Mouse (Mus musculus) stomach, embryonic 16.5 days (tissue): ENCODE data around the gene Ctc1. TPM values are rescaled to one million over a fixed set of nuclear protein-coding genes. Genes with fewer than 3 reads are reported as not detected.

Experiments
- ATAC-seq: fragments of 200-750 bp; cut with Nextera tagmentation; 2 replicates; pipeline ENCODE4 v1.8.0; 2017; ENCODE audit warnings: moderate number of reproducible peaks, moderate TSS enrichment; ENCODE audit not compliant: insufficient read depth, low FRiP score
- H3K27ac ChIP-seq: fragments of 300-500 bp; sonication (generic); 2 replicates; pipeline ENCODE4 v1.5.1; 2014; ENCODE audit warnings: low read length
- H3K27me3 ChIP-seq: fragments of 300-500 bp; sonication (generic); 2 replicates; pipeline ENCODE4 v1.6.1; 2014; ENCODE audit warnings: low read length, control low read depth, mixed read lengths; ENCODE audit not compliant: control insufficient read depth, insufficient read depth
- H3K36me3 ChIP-seq: fragments of 300-500 bp; sonication (generic); 2 replicates; pipeline ENCODE4 v1.6.1; 2014; ENCODE audit warnings: low read length; ENCODE audit not compliant: control insufficient read depth, insufficient read depth
- H3K4me1 ChIP-seq: fragments of 300-500 bp; sonication (generic); 2 replicates; pipeline ENCODE4 v1.6.1; 2014; ENCODE audit warnings: low read length, control low read depth, mixed read lengths; ENCODE audit not compliant: control insufficient read depth, insufficient read depth
- H3K4me2 ChIP-seq: fragments of 300-500 bp; sonication (generic); 2 replicates; pipeline ENCODE4 v1.6.1; 2014; ENCODE audit warnings: low read depth, low read length, mixed read lengths
- H3K4me3 ChIP-seq: fragments of 300-500 bp; sonication (generic); replicated peaks from 2 replicates; pipeline ENCODE4 v1.5.1; 2014; ENCODE audit warnings: mild to moderate bottlenecking, low read length
- H3K9ac ChIP-seq: fragments of 300-500 bp; sonication (generic); 2 replicates; pipeline ENCODE4 v1.6.1; 2014; ENCODE audit warnings: low read length
- H3K9me3 ChIP-seq: fragments of 300-500 bp; sonication (generic); replicated peaks from 2 replicates; pipeline ENCODE4 v1.6.1; 2016; ENCODE audit warnings: low read length, control low read depth; ENCODE audit not compliant: control insufficient read depth
- WGBS: fragments of 180-500 bp; shearing (Covaris S2); extraction: QIAGEN DNeasy Blood & Tissue Kit; methylation state at CpG from one replicate; pipeline ENCODE4 v1.1.7; 2014; 5-methylcytosine and 5-hydroxymethylcytosine counted together
- polyA plus RNA-seq: library from polyadenylated mRNA; unstranded; fragments of >200 nt; fragmentation: Nextera tagmentation; extraction: Ambion mirVana; gene quantifications from 2 replicates; pipeline ENCODE4 v1.2.1, GENCODE M21; 2015

Gene Ctc1
- polyA plus RNA-seq, 1 experiment from 2014 or later: 34.5 TPM

GRCm38 (mm10) chr11:69074776-69075069 is 59.0 kb downstream of the Ctc1 start:
- Histone ChIP-seq H3K9ac (no peak overlapping the region), H3K9me3 (no peaks in the 10 kb centered on the region), H3K27me3 (no peaks in the 10 kb centered on the region), H3K4me1 (peaks cover 26% of the 10 kb centered on the region), H3K27ac (peak overlapping the region; percentile 84; the same call in 1 of the 2 replicates), H3K4me2 (no peak overlapping the region), H3K4me3 (no peak overlapping the region), H3K36me3 (no peaks in the 10 kb centered on the region)
- WGBS: 48% methylated on average over 2 of the region's 2 CpGs
- no peak for ATAC-seq

- no peaks in the 10 kb centered on the region for H3K27me3 ChIP-seq
- H3K9me3 ChIP-seq: no peaks in the 10 kb centered on the region
- 55% methylated on average over 8 of the region's 9 CpGs for WGBS
- H3K4me3 ChIP-seq: no peak overlapping the region
- H3K27ac ChIP-seq: no peak overlapping the region
- H3K4me1 ChIP-seq: peaks cover 22% of the 10 kb centered on the region
- H3K36me3 ChIP-seq: no peaks in the 10 kb centered on the region
- no peak for ATAC-seq
- no peak overlapping the region for H3K4me2 ChIP-seq
- H3K9ac ChIP-seq: no peak overlapping the region
Measured at GRCm38 (mm10) chr11:69075764-69076479, 60.2 kb downstream of the Ctc1 start.

GRCm38 (mm10) chr11:69076572-69076971 is 60.9 kb downstream of the Ctc1 start:
- Histone ChIP-seq H3K9ac (no peak overlapping the region), H3K4me3 (no peak overlapping the region), H3K27ac (no peak overlapping the region), H3K36me3 (no peaks in the 10 kb centered on the region), H3K9me3 (no peaks in the 10 kb centered on the region), H3K4me2 (no peak overlapping the region), H3K27me3 (no peaks in the 10 kb centered on the region), H3K4me1 (peaks cover 16% of the 10 kb centered on the region)
- 62% methylated on average over 5 of the region's 5 CpGs for whole genome bisulfite sequencing
- no peak for ATAC-seq

- Histone ChIP-seq H3K9ac (no peak overlapping the region; the same call in 1 of the 2 replicates), H3K4me2 (no peak overlapping the region), H3K4me1 (peaks cover 12% of the 10 kb centered on the region), H3K9me3 (no peaks in the 10 kb centered on the region), H3K27me3 (no peaks in the 10 kb centered on the region), H3K36me3 (no peaks in the 10 kb centered on the region), H3K4me3 (no peak overlapping the region), H3K27ac (no peak overlapping the region)
- 82% methylated on average over 9 of the region's 9 CpGs for WGBS
- no peak for ATAC-seq
Measured at GRCm38 (mm10) chr11:69077316-69077715, 61.6 kb downstream of the Ctc1 start.

GRCm38 (mm10) chr11:69078041-69078440 is 62.3 kb downstream of the Ctc1 start:
- ATAC-seq: no peak
- WGBS: 71% methylated on average over 6 of the region's 6 CpGs
- H3K9ac ChIP-seq: no peak overlapping the region

GRCm38 (mm10) chr11:69078805-69079438 is 63.2 kb downstream of the Ctc1 start:
- H3K4me3 ChIP-seq: no peak overlapping the region
- WGBS: 67% methylated on average over 5 of the region's 5 CpGs
- H3K4me1 ChIP-seq: peaks cover 7% of the 10 kb centered on the region; the same call in 1 of the 2 replicates
- no peaks in the 10 kb centered on the region for H3K9me3 ChIP-seq
- H3K27ac ChIP-seq: no peak overlapping the region
- ATAC-seq: no peak
- no peak overlapping the region for H3K9ac ChIP-seq
- no peak overlapping the region for H3K4me2 ChIP-seq
- H3K36me3 ChIP-seq: no peaks in the 10 kb centered on the region
- H3K27me3 ChIP-seq: no peaks in the 10 kb centered on the region

More at GRCm38 (mm10) chr11:69078041-69078440, 62.3 kb downstream of the Ctc1 start:
- H3K36me3 ChIP-seq: no peaks in the 10 kb centered on the region
- no peak overlapping the region for H3K4me3 ChIP-seq
- no peaks in the 10 kb centered on the region for H3K27me3 ChIP-seq
- H3K4me1 ChIP-seq: peaks cover 8% of the 10 kb centered on the region; the same call in 1 of the 2 replicates
- H3K27ac ChIP-seq: no peak overlapping the region
- no peak overlapping the region for H3K4me2 ChIP-seq
- no peaks in the 10 kb centered on the region for H3K9me3 ChIP-seq

- no peaks in the 10 kb centered on the region for H3K9me3 ChIP-seq
Measured at GRCm38 (mm10) chr11:69080102-69080854, 64.6 kb downstream of the Ctc1 start.

GRCm38 (mm10) chr11:69080855-69081222 is 65.1 kb downstream of the Ctc1 start:
- no peak overlapping the region for H3K27ac ChIP-seq
- H3K4me2 ChIP-seq: no peak overlapping the region
- no peaks in the 10 kb centered on the region for H3K4me1 ChIP-seq
- no peak for ATAC-seq
- H3K4me3 ChIP-seq: no peak overlapping the region
- H3K9me3 ChIP-seq: no peaks in the 10 kb centered on the region
- no peak overlapping the region for H3K9ac ChIP-seq
- no peaks in the 10 kb centered on the region for H3K36me3 ChIP-seq
- 84% methylated on average over 8 of the region's 8 CpGs for WGBS
- H3K27me3 ChIP-seq: no peaks in the 10 kb centered on the region

More at GRCm38 (mm10) chr11:69080102-69080854, 64.6 kb downstream of the Ctc1 start:
- Histone ChIP-seq H3K4me3 (no peak overlapping the region), H3K9ac (no peak overlapping the region), H3K4me1 (no peaks in the 10 kb centered on the region), H3K27ac (no peak overlapping the region), H3K4me2 (no peak overlapping the region), H3K27me3 (no peaks in the 10 kb centered on the region), H3K36me3 (no peaks in the 10 kb centered on the region)
- WGBS: 77% methylated on average over 15 of the region's 15 CpGs
- ATAC-seq: no peak

GRCm38 (mm10) chr11:69081613-69082012 is 65.9 kb downstream of the Ctc1 start:
- H3K27me3 ChIP-seq: no peaks in the 10 kb centered on the region
- H3K9me3 ChIP-seq: no peaks in the 10 kb centered on the region
- no peak overlapping the region for H3K4me3 ChIP-seq
- peaks cover 3% of the 10 kb centered on the region; the same call in 1 of the 2 replicates for H3K4me1 ChIP-seq
- H3K9ac ChIP-seq: no peak overlapping the region
- H3K36me3 ChIP-seq: no peaks in the 10 kb centered on the region
- ATAC-seq: no peak
- H3K27ac ChIP-seq: no peak overlapping the region
- 74% methylated on average over 7 of the region's 7 CpGs for WGBS
- no peak overlapping the region for H3K4me2 ChIP-seq
